Mouse (Mus musculus) erythroblast, embryonic 14.5 days (primary cell): Measurements from ENCODE around the gene Fyn.

Source experiments
- GATA1 ChIP-seq: IDR thresholded peaks from 2 replicates; pipeline ENCODE4 v1.6.1; 2012; ENCODE audit warnings: low read length, inconsistent platforms, mixed read lengths
- TAL1 ChIP-seq: IDR thresholded peaks from 3 replicates; pipeline ENCODE4 v1.6.1; 2012; ENCODE audit warnings: low read length, inconsistent platforms, mixed read lengths

- no peak for TF ChIP-seq GATA1
- no peak for TF ChIP-seq TAL1
These were observed 166.7 kb downstream of the Fyn start for GRCm38 (mm10) chr10:39535347-39535746.
